Mouse (Mus musculus) CD4-positive, CD25-positive, alpha-beta regulatory T cell, adult 4 months (primary cell): ENCODE data around the gene Slc2a6. TPM values are rescaled to one million over a fixed set of nuclear protein-coding genes. Genes with fewer than 3 reads are reported as not detected.
A peak's percentile ranks its signal among the peaks of the same experiment; 100 is the strongest.

Experiments
- ATAC-seq: one replicate; pipeline ENCODE4 v1.8.0; 2017
- polyA plus RNA-seq, 2 experiments: library from polyadenylated mRNA; unstranded; fragments of 100-300 nt; shearing (Covaris generic); gene quantifications; one replicate each; pipeline ENCODE4 v1.2.1; 2017

The Slc2a6 gene
- polyA plus RNA-seq = 1 to 10 TPM; 2.4 to 5.6 TPM

DNA sequence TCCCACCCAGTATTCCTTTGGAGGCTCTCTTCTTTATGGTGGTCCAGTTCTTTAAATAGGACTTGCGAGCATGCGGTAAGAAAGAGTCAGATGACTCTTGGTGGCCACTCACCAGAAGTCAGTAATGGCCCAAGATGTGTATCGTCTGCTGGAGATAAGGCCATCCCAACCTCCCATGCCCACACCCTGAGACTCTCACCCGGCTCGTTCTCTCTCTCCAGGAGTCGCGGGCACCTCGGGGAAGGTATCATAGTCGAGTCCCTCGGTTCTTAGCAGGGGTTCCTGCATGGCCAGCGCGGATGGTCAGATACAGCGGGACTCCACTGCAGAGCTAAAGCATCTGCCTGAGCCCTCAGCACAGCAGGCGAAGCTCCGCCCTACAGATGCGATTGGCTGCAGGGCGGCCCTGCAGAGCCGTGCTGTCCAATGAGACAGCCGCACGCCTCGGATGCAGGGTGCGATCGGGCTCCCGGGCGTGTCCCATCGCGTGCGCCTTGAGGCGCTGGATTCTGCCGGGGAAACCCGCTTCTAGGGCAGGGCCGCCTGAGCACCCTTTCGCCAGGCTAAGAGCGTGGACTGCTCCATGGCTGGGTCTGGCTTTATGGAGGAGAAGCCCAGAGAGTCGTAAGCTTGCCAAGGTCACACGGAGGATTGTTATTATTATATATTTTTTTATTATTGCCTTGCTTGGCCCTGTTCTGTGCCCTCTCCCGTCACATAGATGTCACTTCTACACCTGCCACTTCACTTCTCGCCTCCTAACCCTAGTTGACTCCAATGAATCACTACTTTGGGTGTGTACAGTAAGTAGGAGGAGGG is at the start of gene Slc2a6:
Gene Slc2a6 (minus strand): TSS at position 381 of the 819 bp plus-strand sequence.
- ATAC-seq = peak; percentile 100

GRCm38 (mm10) chr2:27075485-27075884 is 47.7 kb upstream of the Slc2a6 start:
- ATAC-seq = no peak

DNA sequence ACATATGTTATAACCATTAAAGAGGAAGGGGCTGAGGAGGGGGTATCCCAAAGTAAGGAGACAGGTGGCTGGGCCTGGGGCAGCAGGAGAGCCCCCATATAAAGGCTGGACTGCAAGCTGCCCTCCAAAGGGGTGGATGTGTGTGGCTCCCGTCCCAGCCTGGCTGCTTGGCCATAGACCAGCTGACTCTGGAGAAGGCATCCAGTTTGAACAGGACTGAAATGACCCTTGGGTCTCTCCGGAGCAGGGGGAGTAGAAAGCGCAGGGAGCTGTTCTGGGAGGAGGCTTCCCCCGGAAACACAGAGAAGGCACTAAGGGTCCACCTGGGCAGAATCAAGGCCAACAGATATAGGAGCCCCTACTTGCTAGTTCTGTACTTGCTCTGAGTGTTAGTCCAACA is 47.0 kb upstream of the Slc2a6 start:
- ATAC-seq = no peak

- no peak for ATAC-seq
Observed at GRCm38 (mm10) chr2:27073407-27073806, 45.6 kb upstream of the Slc2a6 start.

DNA sequence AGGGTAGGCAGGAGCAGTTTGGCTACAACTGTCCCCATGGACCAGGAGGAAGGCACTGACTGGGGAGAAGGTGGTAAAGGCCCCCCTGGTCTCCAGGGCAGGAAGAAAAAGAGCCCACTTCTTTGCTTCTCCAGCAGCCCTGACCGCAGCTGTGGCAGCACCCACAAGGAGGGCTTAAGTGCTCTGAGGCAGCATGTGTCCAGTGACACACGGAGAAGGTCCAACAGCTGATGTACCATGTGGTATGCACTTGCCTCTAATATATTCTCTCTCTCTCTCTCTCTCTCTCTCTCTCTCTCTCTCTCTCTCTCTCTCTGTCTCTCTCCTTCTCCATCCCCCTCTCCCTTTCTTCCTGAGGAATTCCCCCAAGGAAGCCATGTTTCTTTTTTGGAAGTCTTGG is 44.2 kb upstream of the Slc2a6 start, which contains the start of gene Mymk:
Gene Mymk (minus strand): TSS at position 202 of the 400 bp plus-strand sequence.
- ATAC-seq = no peak

DNA sequence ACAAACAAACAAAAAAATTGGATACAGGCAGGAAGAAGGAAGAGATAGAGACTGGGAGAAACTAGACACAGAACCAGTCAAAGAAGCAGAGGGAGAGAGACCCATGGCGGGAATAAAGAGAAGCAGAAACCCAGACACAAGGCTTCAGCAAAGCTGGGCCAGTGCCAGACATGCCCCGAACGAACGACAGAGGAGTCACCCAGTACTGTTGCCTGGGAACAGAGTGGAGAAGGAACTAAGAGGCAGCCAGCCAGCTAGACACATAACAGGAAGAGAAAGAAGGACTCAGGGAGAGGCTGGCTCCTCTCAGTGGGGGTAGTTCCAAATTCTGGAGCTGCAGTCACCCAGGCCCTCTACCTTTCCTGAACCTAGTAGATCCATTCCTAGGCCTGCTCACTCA is 43.3 kb upstream of the Slc2a6 start:
- ATAC-seq = no peak

DNA sequence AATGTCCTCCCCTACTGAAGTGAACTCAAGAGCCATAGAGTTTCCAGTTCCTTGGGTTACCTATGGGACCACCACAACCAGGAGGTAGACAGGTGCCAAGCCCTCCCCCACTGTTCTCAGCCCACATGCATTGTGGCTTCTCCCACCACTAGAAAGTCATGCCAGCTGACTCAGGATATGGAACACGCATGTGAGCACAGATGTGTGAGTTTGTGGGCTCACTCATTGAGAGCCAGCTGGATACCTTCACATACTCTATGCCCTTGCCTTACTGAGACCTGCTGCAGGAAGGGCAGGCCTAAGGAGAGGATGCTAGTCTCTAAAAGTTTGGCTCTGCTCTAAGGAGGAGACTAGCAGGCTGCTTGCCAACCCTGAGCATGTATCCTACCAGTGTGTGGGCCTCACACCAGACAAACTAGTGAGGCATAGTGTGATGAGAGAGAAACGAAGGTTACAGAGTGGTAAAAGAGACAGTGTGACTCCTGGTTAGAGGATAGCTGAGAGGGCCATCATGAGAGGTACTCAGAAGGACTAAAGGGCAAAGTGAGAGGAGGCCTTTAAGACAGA is 42.5 kb upstream of the Slc2a6 start:
- ATAC-seq = no peak

- ATAC-seq = no peak
Observed at GRCm38 (mm10) chr2:27069646-27070045, 41.8 kb upstream of the Slc2a6 start.

DNA sequence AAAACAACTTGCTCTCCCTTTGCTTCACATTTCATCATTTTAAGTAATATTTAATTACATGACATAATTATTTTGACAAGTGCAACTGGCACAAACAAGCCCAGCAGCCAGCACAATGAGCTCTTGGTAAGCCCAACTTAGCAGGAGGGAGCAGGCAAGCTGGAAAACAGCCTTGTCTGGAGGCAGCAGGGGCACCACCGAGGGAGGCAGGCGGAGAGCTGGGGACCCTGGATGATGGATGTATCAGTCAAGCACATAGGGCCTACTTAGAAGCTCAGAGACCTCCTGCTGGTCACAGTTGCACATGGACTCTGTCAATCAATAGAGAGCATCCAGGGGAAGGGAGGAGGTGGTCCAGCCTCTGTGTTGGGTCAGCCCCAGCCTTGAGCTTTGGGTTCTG is 40.2 kb upstream of the Slc2a6 start:
- ATAC-seq = no peak

DNA sequence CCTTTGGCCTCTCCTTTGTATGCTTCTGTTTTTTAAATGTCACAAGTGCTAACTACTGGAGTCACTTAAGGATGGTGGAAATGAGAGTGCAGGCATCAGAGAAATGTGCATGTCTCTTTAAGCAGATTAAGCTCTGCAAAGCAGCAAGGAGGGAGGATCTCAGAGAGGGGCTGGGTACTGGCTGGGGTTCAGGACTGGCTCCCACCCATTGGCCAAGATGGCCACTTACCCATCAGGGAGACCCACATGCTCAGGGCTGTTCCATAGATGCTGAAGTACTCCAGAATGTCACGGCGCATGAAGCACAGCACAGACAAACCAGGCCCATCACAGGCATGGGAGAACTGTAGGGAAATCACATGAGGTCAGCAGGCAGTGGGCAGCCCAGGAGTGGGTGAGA is 39.3 kb upstream of the Slc2a6 start:
- no peak for ATAC-seq

DNA sequence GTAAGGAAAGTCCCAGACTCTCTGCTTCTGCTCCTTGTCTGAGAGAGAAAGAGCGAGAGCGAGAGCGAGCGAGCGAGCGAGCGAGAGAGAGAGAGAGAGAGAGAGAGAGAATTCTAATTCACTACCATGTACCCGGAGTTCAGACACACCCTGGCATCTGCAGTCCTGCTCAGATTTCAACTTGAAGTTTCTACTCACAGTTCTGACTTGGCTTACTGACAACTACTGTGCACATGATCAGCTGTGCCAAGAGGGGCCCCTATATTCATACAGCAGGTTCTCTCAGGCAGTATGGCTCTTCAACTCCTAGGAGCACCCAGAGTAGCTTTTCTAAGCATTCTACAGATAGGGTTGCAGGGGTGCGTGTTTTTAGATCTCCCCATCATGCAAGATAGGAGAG is 31.4 kb upstream of the Slc2a6 start:
- no peak for ATAC-seq

DNA sequence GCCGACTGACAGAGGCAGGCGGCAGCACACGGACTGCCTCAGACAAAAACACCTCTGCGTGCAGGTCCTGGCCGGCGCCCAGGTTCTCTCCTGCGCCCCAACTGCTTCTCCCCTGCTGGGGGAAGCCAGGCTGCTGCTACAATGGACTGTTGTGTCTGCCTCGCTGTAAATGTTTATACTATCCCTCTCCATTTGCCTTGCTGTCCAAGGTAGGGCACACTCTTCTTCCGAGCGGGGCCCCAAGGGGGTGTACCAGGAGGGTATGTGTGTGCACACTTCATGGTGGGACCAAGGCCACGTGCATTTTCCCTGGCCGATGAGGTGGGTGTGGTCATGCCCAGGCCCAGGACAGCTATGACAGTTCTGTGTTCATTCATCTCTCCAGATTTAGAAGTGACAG is 31.0 kb upstream of the Slc2a6 start:
- ATAC-seq = no peak

DNA sequence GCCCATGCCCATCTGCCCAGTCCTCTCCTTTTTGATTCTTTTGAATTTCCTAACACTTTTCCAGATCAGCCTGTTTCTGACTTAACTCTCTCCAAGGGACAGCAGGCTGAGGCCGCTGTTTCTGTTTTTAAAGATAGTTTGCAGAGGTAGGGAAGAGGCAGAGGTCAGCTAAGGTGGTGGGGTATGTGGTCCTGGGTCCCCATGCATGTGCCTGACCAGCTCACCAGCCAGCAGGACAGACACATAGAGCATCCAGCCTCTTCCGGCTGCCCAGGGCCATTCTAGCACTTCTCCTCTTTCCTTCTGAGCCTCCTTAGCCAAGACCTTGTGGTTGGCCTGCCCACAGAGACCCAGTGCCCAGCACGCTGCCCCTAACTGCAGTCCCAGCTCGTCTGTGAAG is 30.5 kb upstream of the Slc2a6 start:
- no peak for ATAC-seq

DNA sequence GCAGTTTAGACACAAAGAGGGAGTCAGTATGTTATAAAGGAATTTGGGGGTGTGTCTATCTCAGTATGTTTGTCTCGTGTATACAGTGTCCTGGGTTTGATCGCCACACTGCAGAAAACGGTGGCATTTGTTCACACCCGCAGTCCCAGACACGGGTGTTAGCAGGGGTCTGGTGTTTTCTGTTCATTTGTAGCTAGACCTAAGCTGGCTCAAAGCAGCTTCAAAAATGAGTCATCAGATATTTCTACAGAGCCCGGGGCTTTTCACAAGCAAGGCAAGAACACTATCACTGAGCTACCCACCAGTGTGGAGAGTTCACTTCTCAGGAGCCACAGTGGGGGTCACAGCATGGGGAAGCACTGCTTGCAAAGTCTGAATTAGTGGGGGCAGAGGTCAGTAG is 21.6 kb upstream of the Slc2a6 start:
- ATAC-seq = no peak

DNA sequence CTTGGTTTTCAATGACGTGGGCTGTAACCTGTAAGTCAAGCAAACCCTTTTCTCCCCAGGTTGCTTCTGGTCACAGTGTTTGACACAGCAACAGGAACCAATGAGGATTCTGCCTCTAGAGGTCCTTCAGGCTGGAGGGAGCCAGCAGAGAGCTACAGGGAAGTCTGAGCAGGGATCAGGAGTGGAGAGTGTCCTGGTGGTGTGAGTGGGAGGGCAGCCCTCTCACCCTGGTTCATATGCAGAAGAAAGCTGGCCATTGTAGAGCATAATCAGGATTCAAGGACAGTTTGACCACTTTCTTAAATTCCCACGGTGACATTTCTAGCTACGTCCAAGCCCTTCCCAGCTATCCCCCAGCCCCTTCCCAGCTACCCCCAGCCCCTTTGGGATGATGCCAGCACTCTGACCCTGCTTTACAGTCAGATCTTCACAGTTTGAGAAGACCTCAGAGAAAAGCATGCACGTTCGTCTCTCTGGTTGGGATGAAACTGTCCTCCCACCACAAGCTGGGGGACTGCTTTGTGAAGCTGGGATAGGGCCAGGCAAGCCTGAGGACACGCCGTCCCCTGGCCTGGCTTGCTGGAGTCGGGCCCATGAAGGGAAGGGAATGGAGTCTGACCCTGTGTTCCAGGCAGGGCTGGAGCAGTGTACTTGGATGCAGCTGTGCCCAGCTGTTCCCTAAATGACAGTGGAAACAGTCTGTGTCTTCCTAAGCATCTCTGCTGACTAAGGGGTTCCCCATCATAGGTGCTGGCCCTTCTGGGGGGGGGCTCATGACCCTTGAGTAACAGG is 18.4 kb upstream of the Slc2a6 start:
- ATAC-seq = no peak

DNA sequence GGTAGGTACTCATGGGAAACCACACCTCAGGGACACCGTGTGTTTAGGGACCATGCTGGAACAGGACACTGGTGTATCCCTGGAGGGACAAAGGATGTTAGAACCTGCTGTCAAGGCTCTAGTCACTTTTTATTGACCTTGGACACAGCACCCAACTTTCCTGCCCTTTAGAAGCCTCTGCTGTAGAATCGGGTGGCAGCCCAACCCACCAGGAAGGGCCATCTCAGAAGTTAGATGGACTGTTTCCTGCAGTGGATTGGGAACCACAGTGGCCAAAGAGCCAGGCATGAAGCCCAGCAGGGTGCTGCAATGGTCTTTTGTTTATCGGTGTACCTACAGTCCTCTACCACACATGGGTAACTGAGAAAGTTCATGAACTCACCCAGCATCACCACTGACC is 16.8 kb upstream of the Slc2a6 start:
- ATAC-seq = no peak

DNA sequence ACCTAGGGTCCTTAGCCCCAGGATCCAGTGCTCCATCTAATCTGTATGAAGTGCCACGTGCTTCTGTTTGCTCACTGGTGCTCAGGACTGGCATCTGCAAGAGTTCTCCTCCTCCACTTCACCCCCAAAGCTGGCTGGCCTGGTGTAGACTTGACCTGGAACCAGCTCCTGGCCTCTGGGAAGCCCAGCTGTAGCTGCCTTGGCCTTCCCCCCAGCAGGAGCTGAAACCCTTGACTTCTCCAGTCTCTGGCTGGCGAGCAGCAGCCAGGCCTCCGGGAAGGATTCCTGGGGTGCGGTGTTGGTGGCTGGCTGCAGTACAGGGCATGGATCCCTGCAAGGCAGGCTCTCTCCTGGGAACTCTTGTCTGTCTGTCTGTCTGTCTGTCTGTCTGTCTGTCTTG is 16.4 kb upstream of the Slc2a6 start:
- ATAC-seq = no peak

GRCm38 (mm10) chr2:27043461-27043860 is 15.7 kb upstream of the Slc2a6 start:
- ATAC-seq = peak; percentile 58

GRCm38 (mm10) chr2:27042131-27042844 is 14.5 kb upstream of the Slc2a6 start:
- ATAC-seq = no peak

DNA sequence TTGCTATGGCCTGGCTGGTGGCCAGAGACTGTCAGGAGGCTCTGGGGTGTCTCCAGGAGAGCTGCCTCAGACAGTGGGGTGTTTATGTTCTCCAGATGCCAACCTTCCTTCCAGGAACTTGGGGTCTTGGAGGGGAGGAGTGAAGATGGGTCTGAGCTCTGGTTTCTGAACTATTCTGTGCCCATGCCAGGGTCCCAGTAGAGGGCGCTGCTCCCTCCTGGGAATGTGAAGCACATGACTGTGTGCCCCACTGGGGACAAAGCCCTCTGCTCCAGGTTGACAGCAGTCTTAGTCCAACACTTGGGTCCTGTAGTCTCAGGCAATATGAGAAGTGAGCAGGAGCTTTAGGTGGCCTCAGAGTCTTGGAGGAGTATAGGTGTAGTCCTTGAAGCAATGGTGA is 11.5 kb upstream of the Slc2a6 start:
- ATAC-seq = no peak

- peak; percentile 67 for ATAC-seq
Observed at GRCm38 (mm10) chr2:27038596-27038995, 10.8 kb upstream of the Slc2a6 start.

DNA sequence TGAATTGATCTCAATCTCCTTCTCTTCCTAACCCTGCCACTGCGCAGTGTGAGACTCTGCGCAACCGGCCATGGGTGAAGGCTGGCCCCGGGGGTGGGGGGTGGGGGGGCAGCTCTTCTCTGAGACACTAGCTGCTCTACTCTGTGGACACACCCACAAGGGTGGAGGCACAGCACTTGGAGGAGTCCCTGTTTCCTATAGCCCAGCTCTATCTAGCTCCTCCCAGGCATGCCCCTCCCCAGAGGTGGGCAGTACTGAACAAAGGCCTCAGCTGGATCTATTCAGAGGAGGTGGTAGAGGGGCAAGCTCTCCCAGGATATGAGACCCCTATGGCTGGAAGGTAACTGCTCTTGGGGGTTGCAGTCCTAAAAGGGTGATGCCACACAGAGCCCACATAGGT is 9.2 kb upstream of the Slc2a6 start:
- ATAC-seq = no peak

- ATAC-seq = no peak
Observed at GRCm38 (mm10) chr2:27036003-27036402, 8.2 kb upstream of the Slc2a6 start.
